Mouse (Mus musculus) small intestine, adult 2 months (tissue): ENCODE results near the gene Cybc1.

ENCODE experiments used
- CTCF ChIP-seq: fragments of 200-500 bp; IDR thresholded peaks from 2 replicates; pipeline ENCODE4 v1.5.1; 2012; ENCODE audit warnings: low read depth, mild to moderate bottlenecking, control low read depth, inconsistent platforms, low read length, moderate library complexity, mixed read lengths; ENCODE audit not compliant: insufficient replicate concordance, insufficient read length; ENCODE audit errors: extremely low read depth
- POLR2A ChIP-seq: fragments of 200-500 bp; IDR thresholded peaks from 2 replicates; pipeline ENCODE4 v1.6.1; 2012; ENCODE audit warnings: low read depth, mild to moderate bottlenecking, control low read depth, inconsistent platforms, low read length, moderate library complexity

GRCm38 (mm10) chr11:121278011-121278410 lies 48.9 kb upstream of the Cybc1 start:
- TF ChIP-seq CTCF (no peak), POLR2A (no peak)
